Mouse (Mus musculus) heart, postnatal 36 days (tissue): ENCODE data around the gene Irs2. TPM values are rescaled to one million over a fixed set of nuclear protein-coding genes. Genes with fewer than 3 reads are reported as not detected.

Source experiments
- DNase-seq, 2 experiments: peaks; one replicate each; pipeline ENCODE4 v3.0.0; 2021 to 2022
- intact Hi-C: fragments of 180-260 bp; cut with DNase I; formaldehyde crosslinking; loops from one replicate; pipeline ENCODE4 v1.15.1; 2025
- total RNA-seq, 2 experiments: library from RNA; stranded (reverse); gene quantifications; 2 replicates each; pipeline ENCODE4 v1.2.3; 2021

Irs2 gene
- total RNA-seq: 10 to 100 TPM; 13.2 to 33.5 TPM

GRCm38 (mm10) chr8:11008379-11008775 lies at the start of gene Irs2:
TSS of gene Irs2 (minus strand) at chr8:11008458.
- no peak for DNase-seq
- intact Hi-C loops: loop anchor here (2.0 to 5.0 kb wide), 6 partner anchors 61 to 356 kb away; no protein-coding TSS in a partner anchor

- intact Hi-C loops: no loop called here
Observed at GRCm38 (mm10) chr8:11056665-11057064, 48.4 kb upstream of the Irs2 start.

GRCm38 (mm10) chr8:11056175-11056563 lies 47.9 kb upstream of the Irs2 start:
- no peak for DNase-seq
- intact Hi-C loops: no loop called here

More at GRCm38 (mm10) chr8:11056665-11057064, 48.4 kb upstream of the Irs2 start:
- DNase-seq: no peak

DNA sequence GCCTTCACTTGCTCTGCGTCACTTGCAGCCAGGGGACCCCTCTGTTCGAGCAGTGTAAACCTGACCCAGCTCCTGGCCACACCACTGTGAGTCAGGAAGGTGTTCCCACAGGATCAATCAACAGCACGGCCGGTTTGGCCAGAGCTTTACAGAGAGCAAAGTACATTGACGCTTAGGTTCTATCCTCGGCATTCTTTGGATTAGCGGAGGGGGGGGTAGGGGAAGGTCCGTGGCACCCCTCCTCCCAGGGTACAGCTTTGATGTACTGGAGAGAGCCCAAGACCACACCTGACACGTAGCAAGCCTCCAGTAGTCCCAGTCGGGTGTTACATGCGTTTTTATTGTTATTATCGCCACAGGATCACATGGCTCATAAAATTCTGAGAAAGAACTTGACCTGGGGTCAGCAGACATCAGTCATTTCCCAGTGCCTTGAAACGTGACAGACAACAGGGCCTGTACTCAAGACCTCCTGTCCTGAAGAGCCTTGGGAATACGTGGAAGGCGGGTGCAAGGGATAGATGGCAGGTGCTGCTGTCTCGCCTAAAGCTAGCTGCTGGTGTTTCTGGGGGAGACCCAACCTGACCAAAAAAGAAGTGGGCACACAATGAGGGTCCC lies 47.4 kb upstream of the Irs2 start:
- intact Hi-C loops: no loop called here
- no peak for DNase-seq

DNA sequence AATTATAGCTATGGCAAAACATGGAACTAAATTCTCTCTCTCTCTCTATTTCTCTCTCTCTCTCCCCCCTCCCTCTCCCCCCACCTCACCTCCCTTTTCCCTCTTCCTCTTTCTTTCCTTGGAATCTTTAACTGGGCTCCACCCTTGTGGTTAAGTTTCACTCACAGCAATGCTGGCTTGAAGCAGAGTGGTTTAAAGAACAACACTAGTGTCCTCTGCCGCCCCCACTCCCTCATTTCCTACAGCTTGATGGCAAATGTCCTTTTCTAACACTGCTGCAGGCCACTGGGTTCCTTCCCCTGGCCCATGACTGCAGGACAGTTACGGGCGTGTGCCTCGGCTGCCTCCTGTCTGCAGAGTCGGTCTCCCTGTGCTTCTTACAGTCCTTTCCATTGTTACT lies 41.6 kb upstream of the Irs2 start:
- intact Hi-C loops: no loop called here
- no peak for DNase-seq

DNA sequence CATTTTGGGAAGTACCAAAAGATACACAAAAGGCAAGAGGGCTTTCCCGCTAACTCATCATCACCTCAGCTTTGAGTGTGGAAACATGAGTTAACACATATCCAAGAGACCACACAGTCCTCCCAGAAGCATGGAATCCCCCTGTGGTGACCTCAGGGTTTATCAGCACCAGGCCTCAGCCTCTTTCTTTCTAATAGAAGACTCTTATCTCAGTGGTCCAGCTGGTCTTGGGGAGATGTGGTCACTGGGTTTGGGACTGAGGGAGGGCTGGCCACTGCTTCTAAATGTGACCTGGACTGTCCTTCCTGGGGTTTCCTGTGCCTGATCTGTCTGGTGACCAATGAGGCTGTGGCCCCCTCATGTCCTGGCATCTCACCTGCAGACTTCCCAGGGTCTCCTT lies 39.6 kb upstream of the Irs2 start:
- DNase-seq: no peak
- intact Hi-C loops: no loop called here

DNA sequence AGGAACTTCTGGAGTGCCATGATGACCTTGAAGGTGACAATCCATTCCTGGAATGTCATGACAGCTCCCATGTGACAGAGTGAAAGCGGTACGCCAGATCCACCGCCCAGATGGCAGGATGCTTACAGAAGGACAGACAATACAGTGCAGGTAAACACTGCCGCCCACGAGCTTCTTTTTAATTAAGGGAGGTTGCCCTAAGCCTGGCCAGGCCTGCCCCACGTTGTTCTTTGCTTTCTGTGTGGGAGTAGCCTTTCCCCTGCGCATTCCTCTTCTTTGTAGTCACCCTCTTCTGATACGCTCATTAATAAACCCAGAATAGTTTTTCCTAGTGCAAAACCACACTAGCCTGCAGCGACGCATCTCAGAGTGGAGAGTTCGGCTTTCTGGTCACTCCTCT lies 36.4 kb upstream of the Irs2 start:
- intact Hi-C loops: no loop called here
- DNase-seq: no peak

DNA sequence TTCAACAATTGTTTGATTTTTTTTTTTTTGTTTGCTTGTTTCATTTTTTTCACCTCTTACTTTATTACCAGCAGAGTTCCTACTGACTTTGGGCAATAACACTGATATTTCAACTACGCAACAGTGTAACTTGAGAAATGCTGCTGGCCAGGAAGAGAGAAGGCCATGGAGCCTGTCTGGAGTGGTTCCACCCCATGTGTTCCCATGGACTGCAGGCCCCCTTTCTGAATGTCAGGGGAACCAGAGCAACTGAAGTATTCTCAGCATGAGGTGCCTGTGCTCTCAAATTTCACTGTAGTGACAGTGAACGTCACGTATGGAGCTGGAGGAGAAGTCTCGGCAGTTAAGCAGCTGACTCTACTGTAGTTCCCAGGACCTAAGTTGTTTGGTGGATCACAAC lies 35.3 kb upstream of the Irs2 start:
- DNase-seq: no peak
- intact Hi-C loops: no loop called here

DNA sequence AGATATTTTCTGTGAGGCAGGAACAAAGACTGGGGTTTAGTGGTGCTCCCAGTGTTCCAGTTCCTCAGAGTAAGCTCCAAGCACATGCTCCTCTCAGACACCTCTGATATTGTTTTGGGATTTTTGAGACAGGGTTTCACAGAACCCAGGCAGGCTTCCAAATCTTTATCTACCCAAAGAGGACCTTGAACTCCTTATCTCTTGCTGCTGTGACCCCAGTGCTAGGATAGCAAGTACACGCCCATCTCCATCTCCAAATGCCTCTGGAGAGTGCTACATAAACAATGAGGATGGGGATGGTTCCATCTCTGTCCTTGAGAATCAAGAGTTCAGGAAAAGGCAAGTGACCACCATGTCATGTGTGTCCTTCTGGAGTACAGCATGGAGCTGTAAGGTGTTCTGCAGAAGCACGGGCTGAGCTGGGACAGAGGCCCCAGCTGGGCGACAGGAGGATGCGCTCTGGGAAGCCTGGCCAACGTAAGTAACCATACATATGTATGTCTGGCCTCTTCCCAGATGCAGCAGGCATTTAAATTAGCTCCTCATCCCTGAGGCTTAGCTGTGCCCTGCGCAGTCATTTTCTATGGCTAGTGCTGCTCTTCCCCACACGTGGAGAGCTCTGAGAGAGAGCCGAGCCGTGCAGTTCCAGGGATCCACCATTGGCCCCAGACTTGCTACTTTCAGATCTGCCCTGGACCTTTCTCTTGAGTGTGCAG lies 34.8 kb upstream of the Irs2 start:
- intact Hi-C loops: no loop called here
- DNase-seq: no peak

DNA sequence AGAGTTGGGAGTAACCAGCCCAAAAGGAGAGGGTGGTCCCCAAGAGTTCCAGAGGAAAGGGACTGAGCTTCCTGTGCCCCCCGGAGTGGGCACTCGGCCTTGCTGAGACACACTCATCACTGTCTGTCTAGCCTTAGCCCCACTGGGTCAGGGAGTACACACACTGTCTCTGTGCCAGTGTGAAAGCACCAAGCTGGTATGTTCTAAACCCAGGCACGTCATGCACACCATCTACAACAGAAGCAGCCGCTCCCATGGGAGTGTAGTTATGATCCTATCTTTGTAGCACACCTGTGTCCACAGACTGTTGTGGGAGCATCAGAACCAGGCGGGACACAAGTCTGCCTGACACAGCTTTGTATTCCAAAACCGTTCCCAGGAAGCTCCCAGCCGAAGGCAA lies 31.8 kb upstream of the Irs2 start:
- intact Hi-C loops: no loop called here
- DNase-seq: no peak

- intact Hi-C loops: no loop called here
- DNase-seq: no peak
Observed at GRCm38 (mm10) chr8:11038788-11039187, 30.5 kb upstream of the Irs2 start.

DNA sequence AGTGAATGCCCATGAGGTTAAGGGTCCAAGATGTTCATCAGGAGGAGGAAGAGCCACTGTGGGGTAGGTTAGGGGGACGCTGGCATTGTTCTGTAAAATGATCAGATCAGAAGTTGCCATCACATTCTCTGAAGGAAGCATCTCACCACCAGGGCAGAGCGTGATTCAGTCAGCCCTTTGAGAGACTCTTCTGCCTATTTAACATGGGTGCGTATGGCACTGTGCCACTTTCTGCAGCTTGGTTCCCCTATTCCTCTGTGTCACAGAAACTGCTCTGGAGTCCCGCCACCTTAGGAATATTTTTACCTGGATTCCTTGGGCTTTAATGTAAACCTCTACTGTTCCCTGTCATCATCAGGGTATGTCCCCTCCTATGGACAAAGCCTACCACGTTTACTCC lies 30.1 kb upstream of the Irs2 start:
- DNase-seq: no peak
- intact Hi-C loops: no loop called here

GRCm38 (mm10) chr8:11036790-11037189 lies 28.5 kb upstream of the Irs2 start:
- intact Hi-C loops: no loop called here
- DNase-seq: no peak

GRCm38 (mm10) chr8:11035628-11036416 lies 27.6 kb upstream of the Irs2 start:
- intact Hi-C loops: no loop called here
- DNase-seq: no peak

- DNase-seq: no peak
- intact Hi-C loops: loop anchor here (5.0 kb wide), 1 partner anchor 67 kb away; no protein-coding TSS in a partner anchor
Observed at GRCm38 (mm10) chr8:11024871-11025270, 16.6 kb upstream of the Irs2 start.

DNA sequence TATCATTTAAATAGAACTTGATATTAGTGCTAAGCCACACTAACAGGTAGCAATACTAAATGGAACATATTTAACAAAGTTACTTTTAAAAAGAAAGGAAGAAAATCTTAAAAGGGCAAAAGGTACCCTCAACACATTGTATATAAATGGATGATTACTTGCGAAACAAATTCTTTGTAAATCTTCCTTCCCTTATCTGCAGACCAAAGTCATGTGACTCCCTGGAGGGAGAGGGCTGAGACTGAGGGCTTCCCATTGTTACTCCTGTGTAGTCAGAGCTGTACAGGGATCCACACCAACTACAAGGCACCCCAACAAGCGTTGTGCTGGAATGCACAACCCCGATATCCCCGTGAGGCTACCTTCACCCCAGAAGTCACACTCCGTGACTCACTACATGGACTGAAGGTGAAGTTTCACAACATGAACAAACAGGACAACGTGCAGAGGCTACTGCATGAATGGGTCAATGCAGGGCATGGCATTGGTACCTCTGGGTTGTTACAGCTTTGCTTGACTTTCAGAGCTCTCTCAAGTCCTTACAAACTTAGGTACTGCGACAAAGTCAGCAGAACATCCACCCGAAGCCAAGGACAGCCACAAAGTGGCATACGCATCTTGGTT lies 12.8 kb upstream of the Irs2 start:
- intact Hi-C loops: loop anchor here (5.0 kb wide), 1 partner anchor 71 kb away; no protein-coding TSS in a partner anchor
- DNase-seq: no peak

DNA sequence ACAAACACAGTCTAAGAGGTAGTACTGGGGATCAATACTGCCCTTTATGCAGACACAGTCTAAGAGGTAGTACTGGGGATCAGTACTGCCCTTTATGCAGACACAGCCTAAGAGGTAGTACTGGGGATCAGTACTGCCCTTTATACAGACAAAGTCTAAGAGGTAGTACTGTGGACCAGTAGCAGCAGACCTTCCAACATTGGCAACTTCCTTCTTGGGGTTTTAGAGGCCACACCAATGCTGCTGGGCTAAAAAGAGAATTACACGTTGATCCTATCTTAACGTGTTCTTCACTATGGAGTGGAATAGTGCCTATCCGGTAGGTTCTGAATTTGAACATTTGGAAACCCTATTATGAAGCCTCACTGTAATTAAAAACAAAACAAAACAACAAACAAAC lies 7.4 kb upstream of the Irs2 start:
- DNase-seq: no peak
- intact Hi-C loops: loop anchor here (2.0 kb wide), 1 partner anchor 577 kb away; no protein-coding TSS in a partner anchor

DNA sequence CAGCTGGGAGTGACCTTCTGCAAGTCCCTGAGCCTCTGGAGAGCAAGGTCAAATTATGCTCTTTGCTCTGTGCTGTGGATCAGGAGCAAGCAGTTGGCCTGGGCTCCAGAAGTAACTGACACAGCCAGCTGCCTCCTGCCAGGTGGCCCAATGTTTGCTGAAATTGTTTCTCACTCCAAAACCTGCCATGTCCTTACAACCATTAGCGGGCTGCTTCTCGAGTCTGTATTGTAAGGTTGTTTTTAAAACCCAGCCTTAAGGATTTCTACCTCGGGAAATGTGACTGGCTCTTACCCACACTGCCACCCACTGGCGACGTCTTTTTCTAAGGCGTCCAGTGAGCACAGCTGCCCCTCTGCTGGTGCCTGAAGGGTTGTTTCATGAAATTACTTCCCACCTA lies 5.0 kb upstream of the Irs2 start:
- DNase-seq: peak; percentile 63 to 65
- intact Hi-C loops: loop anchor here (1.0 kb wide), 1 partner anchor 439 kb away; no protein-coding TSS in a partner anchor

DNA sequence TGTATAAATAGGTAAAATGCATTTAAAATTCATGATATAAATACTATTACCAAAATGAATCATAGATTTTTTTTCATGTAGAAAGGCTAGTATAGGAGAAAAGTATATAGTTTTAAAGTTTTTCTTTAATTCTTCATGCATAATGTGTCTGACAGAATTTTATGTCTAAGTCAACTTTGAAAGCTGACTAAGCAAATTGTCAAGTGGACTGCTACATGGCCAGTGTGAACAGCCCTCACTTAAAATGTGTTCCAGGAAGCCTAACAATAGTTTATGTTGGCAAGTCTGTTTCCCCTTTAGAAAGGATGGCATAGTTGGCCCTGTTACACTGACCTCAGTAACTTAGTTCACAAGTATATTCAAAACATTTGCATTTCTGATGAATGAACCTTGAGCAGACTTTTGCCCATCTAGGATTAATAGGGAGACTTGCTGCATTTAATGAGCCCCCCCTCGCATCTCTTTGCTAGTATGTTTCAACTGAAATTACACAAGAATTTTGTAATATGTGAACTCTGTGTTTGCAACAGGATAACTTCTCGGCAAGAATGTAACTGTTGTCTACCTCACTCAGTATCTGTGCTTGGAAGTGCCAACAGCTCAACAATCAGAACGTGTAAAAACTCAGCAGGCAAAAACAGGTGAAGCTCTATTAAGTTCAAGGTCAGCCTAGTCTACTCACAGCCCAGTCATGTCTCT lies 3.7 kb upstream of the Irs2 start:
- intact Hi-C loops: no loop called here
- no peak for DNase-seq

DNA sequence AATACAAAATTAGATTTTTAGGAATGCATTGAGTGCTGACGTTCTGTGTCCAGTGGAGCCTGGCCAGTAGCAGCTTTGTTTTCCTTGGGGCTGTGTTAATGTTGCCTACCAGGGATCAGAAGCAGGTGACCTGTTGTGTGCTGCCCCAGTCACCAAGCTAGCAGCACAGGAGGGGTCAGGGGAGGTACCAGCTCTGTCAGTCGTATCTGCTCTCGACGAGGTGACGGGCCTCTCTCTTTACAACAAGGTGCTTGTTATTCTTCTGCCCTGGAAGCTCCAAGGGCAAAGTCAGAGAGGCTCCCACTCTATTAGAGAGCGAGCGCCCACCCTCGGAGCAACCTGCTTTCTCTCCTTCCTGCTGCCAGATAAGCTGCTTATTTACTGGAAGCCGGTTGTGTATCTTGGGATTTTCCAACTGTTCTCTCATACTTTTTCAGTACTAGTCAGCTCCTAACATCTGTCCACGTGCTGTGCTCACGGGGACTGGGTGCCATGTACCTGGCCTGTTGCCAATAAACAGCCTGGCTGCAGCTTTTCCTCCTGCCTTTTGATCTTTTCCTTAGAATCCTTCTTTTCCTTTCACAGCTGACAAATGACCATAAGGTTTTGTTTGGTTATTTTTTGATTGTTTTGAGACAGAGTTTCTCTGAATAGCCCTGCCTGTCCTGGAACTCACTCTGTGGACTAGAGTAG lies 2.8 kb upstream of the Irs2 start:
- intact Hi-C loops: no loop called here
- DNase-seq: peak; percentile 15 to 16
